Mouse (Mus musculus) E14TG2a.4 (cell line): ENCODE data around the gene Col4a4.

Experiments used
- H3K27me3 ChIP-seq: 2 replicates; pipeline ENCODE4 v1.6.1; 2014; ENCODE audit warnings: low read length, control low read depth; ENCODE audit not compliant: insufficient read depth
- H3K36me3 ChIP-seq: 2 replicates; pipeline ENCODE4 v1.6.1; 2014; ENCODE audit warnings: low read length, control low read depth; ENCODE audit not compliant: insufficient read depth
- H3K4me1 ChIP-seq: replicated peaks from 2 replicates; pipeline ENCODE4 v1.6.1; 2014; ENCODE audit warnings: low read depth, low read length, control low read depth
- H3K4me3 ChIP-seq: replicated peaks from 2 replicates; pipeline ENCODE4 v1.5.1; 2014; ENCODE audit warnings: mild to moderate bottlenecking, low read length
- H3K9me3 ChIP-seq: 2 replicates; pipeline ENCODE4 v1.6.1; 2014; ENCODE audit warnings: low read length, control low read depth
- CTCF ChIP-seq: conservative IDR thresholded peaks from 2 replicates; pipeline ENCODE4 v1.5.1; 2014; ENCODE audit warnings: low read length
- NANOG ChIP-seq: IDR thresholded peaks from 2 replicates; pipeline ENCODE4 v1.6.1; 2014; ENCODE audit warnings: borderline replicate concordance, low read length, mixed read lengths
- POU5F1 ChIP-seq: IDR thresholded peaks from 2 replicates; pipeline ENCODE4 v1.6.1; 2014; ENCODE audit warnings: low read length, borderline replicate concordance

Col4a4 gene

DNA sequence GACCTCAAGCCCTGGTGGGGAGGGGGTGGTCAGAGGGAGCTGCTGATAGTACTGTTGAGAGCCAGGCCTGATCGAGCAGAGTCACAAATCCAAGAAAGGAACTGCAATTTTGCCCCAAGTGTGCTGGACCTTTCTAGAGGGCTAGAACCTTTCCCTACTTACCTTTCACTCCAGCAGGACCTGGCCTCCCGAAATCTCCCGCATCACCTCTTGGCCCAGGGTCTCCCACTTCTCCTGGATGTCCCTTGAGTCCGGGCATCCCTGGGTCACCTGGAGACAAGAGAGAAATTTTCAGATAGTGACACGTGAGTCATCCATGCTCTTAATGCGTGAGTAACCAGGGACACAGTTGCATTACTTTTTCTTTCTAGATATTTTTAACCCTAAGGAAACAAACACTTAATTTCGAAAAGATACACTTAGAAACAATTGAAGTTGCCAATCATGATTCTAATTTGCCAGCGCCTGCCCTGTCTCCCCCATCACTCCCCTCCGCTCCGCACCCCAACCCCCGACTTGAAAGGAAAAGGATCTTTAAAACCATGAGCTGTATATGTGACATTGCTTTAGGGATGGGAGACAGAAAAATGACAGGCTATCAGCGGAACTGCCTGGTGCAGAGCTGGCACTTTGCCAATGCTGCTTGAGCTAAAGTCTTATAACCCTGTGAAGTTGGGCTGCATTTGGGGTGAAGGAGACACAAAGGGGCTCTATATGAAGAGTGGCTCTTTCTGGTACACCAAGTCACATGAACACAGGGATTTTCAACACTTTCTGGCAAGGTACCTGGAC lies 106.8 kb downstream of the Col4a4 start:
- no peaks in the 10 kb centered on the region for H3K9me3 ChIP-seq
- H3K4me3 ChIP-seq, result no peak overlapping the region
- TF ChIP-seq POU5F1 (no peak), CTCF (no peak), NANOG (no peak)

GRCm38 (mm10) chr1:82476746-82477145 lies 109.9 kb downstream of the Col4a4 start:
- H3K4me1 ChIP-seq, result no peaks in the 10 kb centered on the region
- no peaks in the 10 kb centered on the region for H3K9me3 ChIP-seq
- TF ChIP-seq CTCF (no peak), NANOG (no peak), POU5F1 (no peak)
- no peaks in the 10 kb centered on the region for H3K36me3 ChIP-seq
- no peak overlapping the region for H3K4me3 ChIP-seq
- H3K27me3 ChIP-seq, result no peaks in the 10 kb centered on the region

More for the DNA sequence above, 106.8 kb downstream of the Col4a4 start:
- Histone ChIP-seq H3K27me3 (no peaks in the 10 kb centered on the region), H3K4me1 (no peaks in the 10 kb centered on the region), H3K36me3 (no peaks in the 10 kb centered on the region)

GRCm38 (mm10) chr1:82476256-82476655 lies 110.4 kb downstream of the Col4a4 start:
- Histone ChIP-seq H3K4me3 (no peak overlapping the region), H3K36me3 (no peaks in the 10 kb centered on the region), H3K9me3 (no peaks in the 10 kb centered on the region), H3K4me1 (no peaks in the 10 kb centered on the region), H3K27me3 (no peaks in the 10 kb centered on the region)
- TF ChIP-seq CTCF, result peak; percentile 97
- no peak for TF ChIP-seq POU5F1
- TF ChIP-seq NANOG, result no peak

DNA sequence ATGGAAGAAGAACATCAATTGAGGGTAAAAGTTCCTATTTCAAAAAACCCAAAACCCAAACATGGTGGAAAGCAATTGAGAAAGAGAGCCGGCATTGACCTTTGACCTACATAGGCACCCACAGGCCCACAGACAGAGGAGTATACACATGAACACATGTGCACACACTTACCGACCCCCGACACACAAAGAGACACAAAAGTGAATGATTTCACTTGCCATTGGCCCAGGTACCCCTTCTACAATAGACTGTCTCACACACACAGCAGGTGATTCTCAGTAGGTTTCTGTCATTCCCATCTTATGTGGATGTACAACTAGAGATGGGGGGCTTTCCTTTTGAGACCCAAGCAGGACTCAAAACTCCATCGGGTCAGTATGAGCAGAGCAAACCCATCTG lies 110.8 kb downstream of the Col4a4 start:
- no peaks in the 10 kb centered on the region for H3K4me1 ChIP-seq
- no peaks in the 10 kb centered on the region for H3K9me3 ChIP-seq
- no peak overlapping the region for H3K4me3 ChIP-seq
- no peaks in the 10 kb centered on the region for H3K27me3 ChIP-seq
- TF ChIP-seq NANOG (no peak), POU5F1 (no peak)
- H3K36me3 ChIP-seq, result no peaks in the 10 kb centered on the region

- H3K36me3 ChIP-seq, result no peaks in the 10 kb centered on the region
- no peaks in the 10 kb centered on the region for H3K4me1 ChIP-seq
These were observed 111.4 kb downstream of the Col4a4 start for GRCm38 (mm10) chr1:82475254-82475653.

GRCm38 (mm10) chr1:82474461-82474961 lies 112.1 kb downstream of the Col4a4 start:
- TF ChIP-seq POU5F1, result no peak
- TF ChIP-seq CTCF, result no peak
- no peak for TF ChIP-seq NANOG
- Histone ChIP-seq H3K27me3 (no peaks in the 10 kb centered on the region), H3K36me3 (no peaks in the 10 kb centered on the region), H3K9me3 (no peaks in the 10 kb centered on the region), H3K4me3 (no peak overlapping the region), H3K4me1 (no peaks in the 10 kb centered on the region)

More at GRCm38 (mm10) chr1:82475254-82475653, 111.4 kb downstream of the Col4a4 start:
- TF ChIP-seq POU5F1 (no peak), NANOG (no peak), CTCF (no peak)
- Histone ChIP-seq H3K4me3 (no peak overlapping the region), H3K27me3 (no peaks in the 10 kb centered on the region), H3K9me3 (no peaks in the 10 kb centered on the region)

GRCm38 (mm10) chr1:82473467-82473866 lies 113.2 kb downstream of the Col4a4 start:
- Histone ChIP-seq H3K4me3 (no peak overlapping the region), H3K4me1 (no peaks in the 10 kb centered on the region), H3K9me3 (no peaks in the 10 kb centered on the region), H3K36me3 (no peaks in the 10 kb centered on the region), H3K27me3 (no peaks in the 10 kb centered on the region)
- TF ChIP-seq CTCF (no peak), POU5F1 (no peak), NANOG (no peak)

DNA sequence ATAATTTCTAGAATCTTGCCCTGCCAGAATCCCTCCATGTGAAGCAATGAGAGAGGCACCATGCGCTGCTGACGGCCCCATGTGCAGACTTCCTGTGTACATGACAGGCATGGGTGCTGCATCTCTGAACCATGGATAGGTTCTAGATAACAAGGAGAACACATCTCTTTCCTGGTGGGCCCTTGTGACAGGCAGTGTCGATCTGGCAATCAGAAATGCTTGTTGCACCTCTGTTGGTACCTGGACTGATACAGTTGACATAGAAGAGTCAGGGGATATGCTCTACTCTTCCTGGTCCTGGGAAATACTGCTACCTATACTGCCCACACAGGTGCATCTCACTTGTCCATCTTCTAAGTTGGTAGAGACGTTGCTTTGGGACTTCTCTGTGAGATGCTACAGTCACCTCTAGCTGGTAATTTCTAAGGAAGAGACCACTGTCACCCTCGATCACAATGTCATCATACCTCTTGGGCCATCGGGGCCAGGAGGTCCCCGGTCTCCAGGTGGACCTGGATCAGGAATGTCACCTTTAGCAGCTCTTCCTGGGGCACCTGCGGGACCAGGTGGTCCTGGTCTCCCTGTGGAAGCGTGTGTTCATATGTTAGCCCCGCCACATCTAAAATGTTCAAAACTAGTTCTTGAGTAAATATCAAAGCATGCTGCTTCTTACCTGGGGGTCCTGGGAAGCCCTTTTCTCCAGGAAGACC lies 116.0 kb downstream of the Col4a4 start:
- Histone ChIP-seq H3K4me3 (no peak overlapping the region), H3K36me3 (no peaks in the 10 kb centered on the region), H3K9me3 (no peaks in the 10 kb centered on the region), H3K4me1 (no peaks in the 10 kb centered on the region), H3K27me3 (no peaks in the 10 kb centered on the region)
- TF ChIP-seq CTCF (no peak), NANOG (no peak), POU5F1 (no peak)
